Mouse (Mus musculus): Measurements from ENCODE around the gene Ahcyl2. TPM values are rescaled to one million over a fixed set of nuclear protein-coding genes. Genes with fewer than 3 reads are reported as not detected.

Gene Ahcyl2
- total RNA-seq, 2 experiments from 2014 or later: 124 to 260 TPM

- DNase-seq (ENCODE audit: low spot score in 2 of 2): no peak
These were observed 190.9 kb downstream of the Ahcyl2 start for GRCm38 (mm10) chr6:29958669-29959068.

GRCm38 (mm10) chr6:29961081-29961480 lies 193.3 kb downstream of the Ahcyl2 start:
- no peak for DNase-seq (ENCODE audit: low spot score in 2 of 2)

Other genes with a start within 250 kb of the Ahcyl2 start
- gene Irf5, start 241.4 kb upstream of the Ahcyl2 start, total RNA-seq (2021): 1 to 10 TPM; 7.3 to 8.6 TPM
- gene Tnpo3, start 158.1 kb upstream of the Ahcyl2 start, total RNA-seq (2021): 10 to 100 TPM; 59.3 to 60.6 TPM
- 1 to 10 TPM; 2.5 to 4.0 TPM for gene Tspan33, start 73.8 kb upstream of the Ahcyl2 start, total RNA-seq (2021)
- gene Smo, start 32.5 kb upstream of the Ahcyl2 start, total RNA-seq (2021): 10 to 100 TPM; 30.8 to 47.8 TPM
- gene Strip2, start 149.0 kb downstream of the Ahcyl2 start, total RNA-seq (2021): 1 to 10 TPM; 2.0 to 2.1 TPM

Measured in adrenal gland, adult 18-20 months (tissue).